9 mouse cellular contexts compared by ENCODE assay signal in genomic region chr10:79986232-79986878, GRCm38 (mm10). TPM values are rescaled to one million over a fixed set of nuclear protein-coding genes. Genes with fewer than 3 reads are reported as not detected.
DNase-seq lines count a peak whose midpoint lies in the region; ATAC-seq lines count a peak whose summit lies in the region.
"Had no signal": no experiment of that assay in that cellular context is flagged by ENCODE, and none has a peak within 500 bp of the region (broad histone marks: within the 10 kb centered on the region; RNA-seq: fewer than 3 reads in every experiment).

No protein-coding gene starts in this region.

- peak; percentile 73 for DNase-seq in cerebellum, adult 11-12 months
- DNase-seq in cerebellum, postnatal 36 days, result no peak
- peak; percentile 78 for DNase-seq in adrenal gland, postnatal 10 days
- DNase-seq in lung, postnatal 10 days, result peak; percentile 80
- DNase-seq in frontal cortex, postnatal 36 days (ENCODE audit: low spot score in 2 of 2), result no peak

- no peaks in the 10 kb centered on the region for H3K36me3 ChIP-seq in forebrain, embryonic 12.5 days (replicated peaks)
- no peaks in the 10 kb centered on the region for H3K36me3 ChIP-seq in hindbrain, embryonic 15.5 days

- H3K27me3 ChIP-seq in forebrain, embryonic 12.5 days, result peaks cover 49% of the 10 kb centered on the region
- H3K27me3 ChIP-seq in hindbrain, embryonic 15.5 days, result peaks cover 39% of the 10 kb centered on the region

- peak overlapping the region; percentile 91 for H3K4me2 ChIP-seq in forebrain, embryonic 12.5 days
- peak overlapping the region; percentile 96 for H3K4me2 ChIP-seq in hindbrain, embryonic 15.5 days

- peak overlapping the region; percentile 94 for H3K27ac ChIP-seq in forebrain, embryonic 12.5 days
- peak overlapping the region; percentile 93 for H3K27ac ChIP-seq in hindbrain, embryonic 15.5 days (replicated peaks)

- ATAC-seq in forebrain, embryonic 12.5 days (ENCODE audit: low FRiP score), result no peak
- no peak for ATAC-seq in hindbrain, embryonic 15.5 days (ENCODE audit: low FRiP score, low read depth)
- ATAC-seq in frontal cortex, adult (ENCODE audit: low TSS enrichment), result no peak

- H3K9ac ChIP-seq in forebrain, embryonic 12.5 days, result peak overlapping the region; percentile 80
- peak overlapping the region; percentile 64 for H3K9ac ChIP-seq in hindbrain, embryonic 15.5 days

- no peaks in the 10 kb centered on the region for H3K9me3 ChIP-seq in forebrain, embryonic 12.5 days
- no peaks in the 10 kb centered on the region for H3K9me3 ChIP-seq in hindbrain, embryonic 15.5 days

- peak overlapping the region; percentile 76 for H3K4me3 ChIP-seq in forebrain, embryonic 12.5 days (replicated peaks)
- H3K4me3 ChIP-seq in hindbrain, embryonic 15.5 days, result peak overlapping the region; percentile 56

- WGBS in forebrain, embryonic 12.5 days, result 50% methylated on average over 6 of the region's 6 CpGs
- WGBS in hindbrain, embryonic 15.5 days, result 36% methylated on average over 6 of the region's 6 CpGs

- peaks cover 57% of the 10 kb centered on the region for H3K4me1 ChIP-seq in forebrain, embryonic 12.5 days
- peaks cover 50% of the 10 kb centered on the region for H3K4me1 ChIP-seq in hindbrain, embryonic 15.5 days (replicated peaks)

RNA-seq across cellular contexts. Expression of gene Cnn2, which starts 2.0 kb away (rescaled TPM):
- total RNA-seq in adrenal gland, postnatal 10 days (2021), result 10 to 100 TPM; 46.8 to 57.8 TPM
- polyA plus RNA-seq in forebrain, embryonic 12.5 days (2016; fragmentation: Nextera tagmentation; extraction: Ambion mirVana), result 85.5 and 115 TPM in 2 replicates
- polyA plus RNA-seq in hindbrain, embryonic 15.5 days (2015; fragmentation: Nextera tagmentation; extraction: Ambion mirVana), result 29.4 and 33.6 TPM in 2 replicates

RNA-seq across cellular contexts. Expression of gene Tmem259, which starts 2.2 kb away (rescaled TPM):
- 100 to 1,000 TPM; 143 to 146 TPM for total RNA-seq in adrenal gland, postnatal 10 days (2021)
- 14.7 and 19.2 TPM in 2 replicates for polyA plus RNA-seq in forebrain, embryonic 12.5 days (2016; fragmentation: Nextera tagmentation; extraction: Ambion mirVana)
- polyA plus RNA-seq in hindbrain, embryonic 15.5 days (2015; fragmentation: Nextera tagmentation; extraction: Ambion mirVana), result 24.5 and 27.3 TPM in 2 replicates

RNA-seq across cellular contexts. Expression of gene Abca7, which starts 9.9 kb away (rescaled TPM):
- total RNA-seq in adrenal gland, postnatal 10 days (2021), result 10 to 100 TPM; 16.0 to 19.8 TPM
- polyA plus RNA-seq in forebrain, embryonic 12.5 days (2016; fragmentation: Nextera tagmentation; extraction: Ambion mirVana), result 5.8 and 5.9 TPM in 2 replicates
- polyA plus RNA-seq in hindbrain, embryonic 15.5 days (2015; fragmentation: Nextera tagmentation; extraction: Ambion mirVana), result 4.8 and 5.4 TPM in 2 replicates

RNA-seq across cellular contexts. Expression of gene Grin3b, which starts 15.8 kb away (rescaled TPM):
- total RNA-seq in adrenal gland, postnatal 10 days (2021), result under 1 TPM; 0.27 to 0.36 TPM
- 0.46 TPM in 2 replicates for polyA plus RNA-seq in forebrain, embryonic 12.5 days (2016; fragmentation: Nextera tagmentation; extraction: Ambion mirVana)
- 0.29 and 0.34 TPM in 2 replicates for polyA plus RNA-seq in hindbrain, embryonic 15.5 days (2015; fragmentation: Nextera tagmentation; extraction: Ambion mirVana)
- polyA plus RNA-seq: large intestine, adult 2 months had no signal

RNA-seq across cellular contexts. Expression of gene Wdr18, which starts 26.4 kb away (rescaled TPM):
- total RNA-seq in adrenal gland, postnatal 10 days (2021), result 10 to 100 TPM; 32.4 to 34.9 TPM
- 94.4 and 96.0 TPM in 2 replicates for polyA plus RNA-seq in forebrain, embryonic 12.5 days (2016; fragmentation: Nextera tagmentation; extraction: Ambion mirVana)
- polyA plus RNA-seq in hindbrain, embryonic 15.5 days (2015; fragmentation: Nextera tagmentation; extraction: Ambion mirVana), result 93.6 and 94.7 TPM in 2 replicates

Comparison
In these comparisons a context has a peak if more than half of its experiments do, and no peak if none do; other contexts are left out.
1. DNase-seq: peak in cerebellum, adult 11-12 months (single experiment), adrenal gland, postnatal 10 days (single experiment) and lung, postnatal 10 days (single experiment); none in cerebellum, postnatal 36 days (0 of 2) and frontal cortex, postnatal 36 days (0 of 2).